Mouse (Mus musculus) c-Kit-positive CD71-positive TER-119-negative erythroid progenitor cells, embryonic 14.5 days (primary cell): ENCODE results near the gene Sirt1.
A peak's percentile ranks its signal among the peaks of the same experiment; 100 is the strongest.
"Not testable (repeated sequence)": the region's sequence is repeated elsewhere in the genome, so short reads cannot be mapped to it uniquely, and the experiment has no call there.

Source experiments
- DNase-seq: peaks from one replicate; pipeline ENCODE4 v3.0.0-alpha.2; 2013; ENCODE audit warnings: low read depth

The Sirt1 gene

GRCm38 (mm10) chr10:63381498-63382280 lies at the start of gene Sirt1:
TSS of gene Sirt1 (minus strand) at chr10:63381704.
- peak; percentile 11 for DNase-seq

GRCm38 (mm10) chr10:63429785-63430305 lies 48.3 kb upstream of the Sirt1 start, which contains the start of gene Ctnna3:
TSS of gene Ctnna3 (plus strand) at chr10:63430098.
- peak; percentile 85 for DNase-seq

GRCm38 (mm10) chr10:63429380-63429779 lies 47.9 kb upstream of the Sirt1 start:
- peak; percentile 90 for DNase-seq

GRCm38 (mm10) chr10:63429023-63429340 lies 47.5 kb upstream of the Sirt1 start:
- DNase-seq, result no peak

- no peak for DNase-seq
These were observed 46.9 kb upstream of the Sirt1 start for GRCm38 (mm10) chr10:63428243-63429022.

GRCm38 (mm10) chr10:63427146-63427545 lies 45.6 kb upstream of the Sirt1 start:
- no peak for DNase-seq

- no peak for DNase-seq
These were observed 42.9 kb upstream of the Sirt1 start for GRCm38 (mm10) chr10:63424475-63424814.

GRCm38 (mm10) chr10:63423591-63424474 lies 42.3 kb upstream of the Sirt1 start:
- DNase-seq, result no peak

- no peak for DNase-seq
These were observed 41.2 kb upstream of the Sirt1 start for GRCm38 (mm10) chr10:63422736-63422992.

GRCm38 (mm10) chr10:63421739-63422735 lies 40.5 kb upstream of the Sirt1 start, which contains the start of gene Gm7075:
TSS of gene Gm7075 (minus strand) at chr10:63421789.
- DNase-seq, result no peak

- no peak for DNase-seq
These were observed 35.6 kb upstream of the Sirt1 start for GRCm38 (mm10) chr10:63417061-63417460.

- no peak for DNase-seq
These were observed 34.3 kb upstream of the Sirt1 start for GRCm38 (mm10) chr10:63415850-63416249.

GRCm38 (mm10) chr10:63415287-63415686 lies 33.8 kb upstream of the Sirt1 start:
- DNase-seq, result no peak

GRCm38 (mm10) chr10:63412756-63413155 lies 31.3 kb upstream of the Sirt1 start:
- DNase-seq, result no peak

- not testable (repeated sequence) for DNase-seq
These were observed 30.2 kb upstream of the Sirt1 start for GRCm38 (mm10) chr10:63411674-63412073.

- DNase-seq, result no peak
These were observed 28.9 kb upstream of the Sirt1 start for GRCm38 (mm10) chr10:63410162-63410956.

GRCm38 (mm10) chr10:63403636-63404035 lies 22.1 kb upstream of the Sirt1 start:
- no peak for DNase-seq

GRCm38 (mm10) chr10:63402731-63403504 lies 21.4 kb upstream of the Sirt1 start:
- no peak for DNase-seq

- no peak for DNase-seq
These were observed 15.5 kb upstream of the Sirt1 start for GRCm38 (mm10) chr10:63396963-63397362.
